Mouse (Mus musculus): ENCODE results near the gene Rgs8. TPM values are rescaled to one million over a fixed set of nuclear protein-coding genes. Genes with fewer than 3 reads are reported as not detected.

The Rgs8 gene
- polyA plus RNA-seq, 1 experiment from 2014 or later = 0.32 TPM

- Histone ChIP-seq H3K9me3 (replicated peaks; ENCODE audit: control insufficient read depth, low read length) (no peaks in the 10 kb centered on the region), H3K4me1 (ENCODE audit: control insufficient read depth, insufficient read depth, low read length) (peaks cover 9% of the 10 kb centered on the region; the same call in 1 of the 2 replicates), H3K36me3 (ENCODE audit: control insufficient read depth, insufficient read depth, low read length) (no peaks in the 10 kb centered on the region), H3K27me3 (ENCODE audit: control insufficient read depth, insufficient read depth, low read length) (no peaks in the 10 kb centered on the region), H3K9ac (ENCODE audit: low read length) (no peak overlapping the region), H3K27ac (ENCODE audit: low read length) (no peak overlapping the region), H3K4me2 (ENCODE audit: low read depth, low read length) (no peak overlapping the region), H3K4me3 (replicated peaks; ENCODE audit: low read length) (no peak overlapping the region)
- ATAC-seq (ENCODE audit: insufficient read depth, low FRiP score) = no peak
- 37% methylated on average over 3 of the region's 3 CpGs for WGBS
Observed at GRCm38 (mm10) chr1:153704996-153705395, 52.2 kb downstream of the Rgs8 start.

GRCm38 (mm10) chr1:153708626-153709025 is 55.8 kb downstream of the Rgs8 start:
- H3K4me1 ChIP-seq (ENCODE audit: control insufficient read depth, insufficient read depth, low read length) = peaks cover 9% of the 10 kb centered on the region; the same call in 1 of the 2 replicates
- no peak overlapping the region for H3K4me3 ChIP-seq (replicated peaks; ENCODE audit: low read length)
- H3K27ac ChIP-seq (ENCODE audit: low read length) = no peak overlapping the region
- ATAC-seq (ENCODE audit: insufficient read depth, low FRiP score) = no peak
- no peaks in the 10 kb centered on the region for H3K36me3 ChIP-seq (ENCODE audit: control insufficient read depth, insufficient read depth, low read length)
- no peak overlapping the region for H3K4me2 ChIP-seq (ENCODE audit: low read depth, low read length)
- no peaks in the 10 kb centered on the region for H3K9me3 ChIP-seq (replicated peaks; ENCODE audit: control insufficient read depth, low read length)
- H3K27me3 ChIP-seq (ENCODE audit: control insufficient read depth, insufficient read depth, low read length) = no peaks in the 10 kb centered on the region
- WGBS = 82% methylated on average over 5 of the region's 5 CpGs
- no peak overlapping the region for H3K9ac ChIP-seq (ENCODE audit: low read length)

- no peak overlapping the region for H3K27ac ChIP-seq (ENCODE audit: low read length)
- ATAC-seq (ENCODE audit: insufficient read depth, low FRiP score) = no peak
- H3K9me3 ChIP-seq (replicated peaks; ENCODE audit: control insufficient read depth, low read length) = no peaks in the 10 kb centered on the region
- H3K4me3 ChIP-seq (replicated peaks; ENCODE audit: low read length) = no peak overlapping the region
- H3K4me1 ChIP-seq (ENCODE audit: control insufficient read depth, insufficient read depth, low read length) = peaks cover 6% of the 10 kb centered on the region; the same call in 1 of the 2 replicates
- no peaks in the 10 kb centered on the region for H3K27me3 ChIP-seq (ENCODE audit: control insufficient read depth, insufficient read depth, low read length)
- no peak overlapping the region for H3K9ac ChIP-seq (ENCODE audit: low read length)
- H3K36me3 ChIP-seq (ENCODE audit: control insufficient read depth, insufficient read depth, low read length) = no peaks in the 10 kb centered on the region
- WGBS = 40% methylated on average over 5 of the region's 5 CpGs
- no peak overlapping the region for H3K4me2 ChIP-seq (ENCODE audit: low read depth, low read length)
Observed at GRCm38 (mm10) chr1:153709451-153709850, 56.6 kb downstream of the Rgs8 start.

- no peak overlapping the region for H3K9ac ChIP-seq (ENCODE audit: low read length)
- H3K27me3 ChIP-seq (ENCODE audit: control insufficient read depth, insufficient read depth, low read length) = no peaks in the 10 kb centered on the region
- no peak overlapping the region for H3K4me3 ChIP-seq (replicated peaks; ENCODE audit: low read length)
- no peaks in the 10 kb centered on the region for H3K36me3 ChIP-seq (ENCODE audit: control insufficient read depth, insufficient read depth, low read length)
- WGBS = 46% methylated on average over 3 of the region's 3 CpGs
- peak; percentile 79 for ATAC-seq (ENCODE audit: insufficient read depth, low FRiP score)
- H3K4me2 ChIP-seq (ENCODE audit: low read depth, low read length) = no peak overlapping the region
- peak overlapping the region; percentile 44 for H3K27ac ChIP-seq (ENCODE audit: low read length)
- peaks cover 6% of the 10 kb centered on the region; the same call in 1 of the 2 replicates for H3K4me1 ChIP-seq (ENCODE audit: control insufficient read depth, insufficient read depth, low read length)
- H3K9me3 ChIP-seq (replicated peaks; ENCODE audit: control insufficient read depth, low read length) = no peaks in the 10 kb centered on the region
Observed at GRCm38 (mm10) chr1:153711544-153712262, 58.9 kb downstream of the Rgs8 start.

- H3K36me3 ChIP-seq (ENCODE audit: control insufficient read depth, insufficient read depth, low read length) = no peaks in the 10 kb centered on the region
- H3K4me3 ChIP-seq (replicated peaks; ENCODE audit: low read length) = no peak overlapping the region
- no peak overlapping the region for H3K4me2 ChIP-seq (ENCODE audit: low read depth, low read length)
- no peaks in the 10 kb centered on the region for H3K9me3 ChIP-seq (replicated peaks; ENCODE audit: control insufficient read depth, low read length)
- ATAC-seq (ENCODE audit: insufficient read depth, low FRiP score) = no peak
- no peak overlapping the region for H3K27ac ChIP-seq (ENCODE audit: low read length)
- H3K4me1 ChIP-seq (ENCODE audit: control insufficient read depth, insufficient read depth, low read length) = peaks cover 6% of the 10 kb centered on the region; the same call in 1 of the 2 replicates
- no peak overlapping the region for H3K9ac ChIP-seq (ENCODE audit: low read length)
- WGBS = 88% methylated on average over 2 of the region's 2 CpGs
- H3K27me3 ChIP-seq (ENCODE audit: control insufficient read depth, insufficient read depth, low read length) = no peaks in the 10 kb centered on the region
Observed at GRCm38 (mm10) chr1:153712633-153713032, 59.8 kb downstream of the Rgs8 start.

- H3K4me1 ChIP-seq (ENCODE audit: control insufficient read depth, insufficient read depth, low read length) = no peaks in the 10 kb centered on the region
- no peak overlapping the region for H3K27ac ChIP-seq (ENCODE audit: low read length)
- H3K4me2 ChIP-seq (ENCODE audit: low read depth, low read length) = no peak overlapping the region
- no peaks in the 10 kb centered on the region for H3K36me3 ChIP-seq (ENCODE audit: control insufficient read depth, insufficient read depth, low read length)
- H3K4me3 ChIP-seq (replicated peaks; ENCODE audit: low read length) = no peak overlapping the region
- ATAC-seq (ENCODE audit: insufficient read depth, low FRiP score) = no peak
- 75% methylated on average over 1 of the region's 1 CpGs for WGBS
- H3K9ac ChIP-seq (ENCODE audit: low read length) = no peak overlapping the region
- H3K27me3 ChIP-seq (ENCODE audit: control insufficient read depth, insufficient read depth, low read length) = no peaks in the 10 kb centered on the region
- H3K9me3 ChIP-seq (replicated peaks; ENCODE audit: control insufficient read depth, low read length) = no peaks in the 10 kb centered on the region
Observed at GRCm38 (mm10) chr1:153717990-153718389, 65.2 kb downstream of the Rgs8 start.

GRCm38 (mm10) chr1:153720935-153721334 is 68.1 kb downstream of the Rgs8 start:
- H3K27me3 ChIP-seq (ENCODE audit: control insufficient read depth, insufficient read depth, low read length) = no peaks in the 10 kb centered on the region
- H3K9me3 ChIP-seq (replicated peaks; ENCODE audit: control insufficient read depth, low read length) = no peaks in the 10 kb centered on the region
- no peak overlapping the region for H3K9ac ChIP-seq (ENCODE audit: low read length)
- H3K4me2 ChIP-seq (ENCODE audit: low read depth, low read length) = no peak overlapping the region
- H3K4me3 ChIP-seq (replicated peaks; ENCODE audit: low read length) = no peak overlapping the region
- H3K36me3 ChIP-seq (ENCODE audit: control insufficient read depth, insufficient read depth, low read length) = no peaks in the 10 kb centered on the region
- no peak for ATAC-seq (ENCODE audit: insufficient read depth, low FRiP score)
- H3K27ac ChIP-seq (ENCODE audit: low read length) = no peak overlapping the region
- no peaks in the 10 kb centered on the region for H3K4me1 ChIP-seq (ENCODE audit: control insufficient read depth, insufficient read depth, low read length)
- WGBS = 77% methylated on average over 7 of the region's 7 CpGs

GRCm38 (mm10) chr1:153721565-153722310 is 68.9 kb downstream of the Rgs8 start:
- 82% methylated on average over 9 of the region's 9 CpGs for WGBS
- no peak overlapping the region for H3K9ac ChIP-seq (ENCODE audit: low read length)
- ATAC-seq (ENCODE audit: insufficient read depth, low FRiP score) = no peak
- no peaks in the 10 kb centered on the region for H3K36me3 ChIP-seq (ENCODE audit: control insufficient read depth, insufficient read depth, low read length)
- no peaks in the 10 kb centered on the region for H3K4me1 ChIP-seq (ENCODE audit: control insufficient read depth, insufficient read depth, low read length)
- H3K4me2 ChIP-seq (ENCODE audit: low read depth, low read length) = no peak overlapping the region
- H3K27ac ChIP-seq (ENCODE audit: low read length) = no peak overlapping the region
- H3K9me3 ChIP-seq (replicated peaks; ENCODE audit: control insufficient read depth, low read length) = no peaks in the 10 kb centered on the region
- H3K4me3 ChIP-seq (replicated peaks; ENCODE audit: low read length) = no peak overlapping the region
- no peaks in the 10 kb centered on the region for H3K27me3 ChIP-seq (ENCODE audit: control insufficient read depth, insufficient read depth, low read length)

- Histone ChIP-seq H3K4me1 (ENCODE audit: control insufficient read depth, insufficient read depth, low read length) (no peaks in the 10 kb centered on the region), H3K4me2 (ENCODE audit: low read depth, low read length) (no peak overlapping the region), H3K9ac (ENCODE audit: low read length) (no peak overlapping the region), H3K27me3 (ENCODE audit: control insufficient read depth, insufficient read depth, low read length) (no peaks in the 10 kb centered on the region), H3K9me3 (replicated peaks; ENCODE audit: control insufficient read depth, low read length) (no peaks in the 10 kb centered on the region), H3K4me3 (replicated peaks; ENCODE audit: low read length) (no peak overlapping the region), H3K36me3 (ENCODE audit: control insufficient read depth, insufficient read depth, low read length) (no peaks in the 10 kb centered on the region), H3K27ac (ENCODE audit: low read length) (no peak overlapping the region)
- ATAC-seq (ENCODE audit: insufficient read depth, low FRiP score) = no peak
- 76% methylated on average over 9 of the region's 9 CpGs for WGBS
Observed at GRCm38 (mm10) chr1:153723426-153723825, 70.6 kb downstream of the Rgs8 start.

Data from stomach, embryonic 16.5 days (tissue).